Mouse (Mus musculus) limb, embryonic 12.5 days (tissue): ENCODE measurements around the gene Kirrel. TPM values are rescaled to one million over a fixed set of nuclear protein-coding genes. Genes with fewer than 3 reads are reported as not detected.

Experiments
- ATAC-seq: fragments of 200-750 bp; cut with Nextera tagmentation; 2 replicates; pipeline ENCODE4 v1.8.0; 2017; ENCODE audit warnings: low read depth, moderate TSS enrichment; ENCODE audit not compliant: insufficient number of reproducible peaks, insufficient read depth, low FRiP score, low TSS enrichment
- H3K27ac ChIP-seq: fragments of 300-500 bp; sonication (generic); 2 replicates; pipeline ENCODE4 v1.5.1; 2016; ENCODE audit warnings: mild to moderate bottlenecking, moderate library complexity
- H3K27me3 ChIP-seq: fragments of 300-500 bp; sonication (generic); 2 replicates; pipeline ENCODE4 v1.6.1; 2016; ENCODE audit warnings: mild to moderate bottlenecking, moderate library complexity
- H3K36me3 ChIP-seq: fragments of 300-500 bp; sonication (generic); 2 replicates; pipeline ENCODE4 v1.6.1; 2016; ENCODE audit warnings: mild to moderate bottlenecking, moderate library complexity
- H3K4me1 ChIP-seq: fragments of 300-500 bp; sonication (generic); replicated peaks from 2 replicates; pipeline ENCODE4 v1.6.1; 2016
- H3K4me2 ChIP-seq: fragments of 300-500 bp; sonication (generic); 2 replicates; pipeline ENCODE4 v1.6.1; 2016; ENCODE audit warnings: mild to moderate bottlenecking, moderate library complexity
- H3K4me3 ChIP-seq: fragments of 300-500 bp; sonication (generic); replicated peaks from 2 replicates; pipeline ENCODE4 v1.5.1; 2016; ENCODE audit warnings: mild to moderate bottlenecking
- H3K9ac ChIP-seq: fragments of 300-500 bp; sonication (generic); replicated peaks from 2 replicates; pipeline ENCODE4 v1.6.1; 2016; ENCODE audit warnings: mild to moderate bottlenecking, moderate library complexity
- H3K9me3 ChIP-seq: fragments of 300-500 bp; sonication (generic); 2 replicates; pipeline ENCODE4 v1.6.1; 2016; ENCODE audit warnings: mild to moderate bottlenecking, moderate library complexity
- WGBS: fragments of 180-500 bp; shearing (Covaris S2); methylation state at CpG from one replicate; pipeline ENCODE4 v1.1.7; 2016; 5-methylcytosine and 5-hydroxymethylcytosine counted together
- polyA plus RNA-seq: library from polyadenylated mRNA; unstranded; fragments of >200 nt; fragmentation: Nextera tagmentation; extraction: Ambion mirVana; gene quantifications from 2 replicates; pipeline ENCODE4 v1.2.1, GENCODE M21; 2016

The Kirrel gene
- polyA plus RNA-seq, 1 experiment from 2014 or later = 17.5 TPM

GRCm38 (mm10) chr3:87030855-87031254 lies 143.7 kb downstream of the Kirrel start:
- no peaks in the 10 kb centered on the region for H3K9me3 ChIP-seq
- no peaks in the 10 kb centered on the region; the same call in 1 of the 2 replicates for H3K27me3 ChIP-seq
- WGBS = 20% methylated on average over 6 of the region's 6 CpGs
- ATAC-seq = no peak; the same call in 1 of the 2 replicates
- H3K36me3 ChIP-seq = no peaks in the 10 kb centered on the region
- no peak overlapping the region for H3K27ac ChIP-seq
- H3K4me3 ChIP-seq = no peak overlapping the region
- H3K4me1 ChIP-seq = no peaks in the 10 kb centered on the region
- H3K9ac ChIP-seq = no peak overlapping the region
- no peak overlapping the region for H3K4me2 ChIP-seq

Other genes starting within 250 kb of the Kirrel start
- 36.7 and 42.1 TPM in 2 replicates for gene Cd1d1, start 175.3 kb downstream of the Kirrel start, polyA plus RNA-seq
- gene Fcrls, start 89.0 kb upstream of the Kirrel start, polyA plus RNA-seq = 5.6 and 6.6 TPM in 2 replicates
- gene Cd5l, start 183.1 kb upstream of the Kirrel start, polyA plus RNA-seq = 0.20 TPM in 1 of 2 replicates, not detected in the other
- gene Fcrl1, start 201.6 kb upstream of the Kirrel start, polyA plus RNA-seq = 0.24 TPM in 1 of 2 replicates, not detected in the other